Mouse (Mus musculus): ENCODE measurements at regions not wholly inside any gene's neighbourhood (a gene's known extent, or its start where the extent isn't known, plus 50 kb on each side); places are given as distances from the start of the nearest gene placed in this dataset.

DNA sequence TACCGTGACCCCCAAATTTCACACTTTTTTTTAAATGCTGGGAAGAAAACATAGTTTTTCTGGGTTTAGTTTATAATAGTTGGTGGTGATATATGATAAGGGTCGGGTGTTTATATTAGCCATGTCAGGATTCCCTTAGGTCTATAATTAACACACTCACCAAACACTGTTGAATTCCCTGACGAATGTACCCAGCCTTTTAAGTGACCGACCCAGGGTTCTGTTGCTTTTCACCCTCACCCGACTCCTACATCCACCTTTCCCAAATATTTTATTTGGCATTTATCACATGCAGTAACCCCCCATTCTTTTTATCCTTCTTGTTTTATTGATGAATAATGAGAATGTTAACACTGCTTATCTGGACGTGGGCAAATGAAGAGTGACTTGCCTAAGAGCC, 389.1 kb upstream of the Fam241a start:
- no peak overlapping the region for H3K27ac ChIP-seq
- H3K4me2 ChIP-seq = no peak overlapping the region
- H3K9me3 ChIP-seq = no peaks in the 10 kb centered on the region
- no peak overlapping the region for H3K4me3 ChIP-seq
- no peak for ATAC-seq (replicated peaks)
- no peak overlapping the region for H3K9ac ChIP-seq
- no peaks in the 10 kb centered on the region for H3K4me1 ChIP-seq
- whole genome bisulfite sequencing = 79% methylated on average over 6 of the region's 6 CpGs
- no peaks in the 10 kb centered on the region for H3K36me3 ChIP-seq (replicated peaks)
- H3K27me3 ChIP-seq (replicated peaks) = no peaks in the 10 kb centered on the region

- H3K4me3 ChIP-seq = no peak overlapping the region
- no peak for ATAC-seq (replicated peaks)
- H3K27me3 ChIP-seq (replicated peaks) = no peaks in the 10 kb centered on the region
- H3K9me3 ChIP-seq = no peaks in the 10 kb centered on the region
- H3K36me3 ChIP-seq (replicated peaks) = no peaks in the 10 kb centered on the region
- 95% methylated on average over 4 of the region's 4 CpGs for WGBS
- no peak overlapping the region for H3K4me2 ChIP-seq
- no peaks in the 10 kb centered on the region for H3K4me1 ChIP-seq
- H3K9ac ChIP-seq = no peak overlapping the region
- H3K27ac ChIP-seq = no peak overlapping the region
Observed at GRCm38 (mm10) chr3:128280626-128281025, 384.5 kb upstream of the Fam241a start.

GRCm38 (mm10) chr3:128270576-128270975, 374.5 kb upstream of the Fam241a start:
- H3K4me1 ChIP-seq = peaks cover 3% of the 10 kb centered on the region; the same call in 1 of the 2 replicates
- no peak overlapping the region for H3K27ac ChIP-seq
- WGBS = 48% methylated on average over 6 of the region's 6 CpGs
- no peak for ATAC-seq (replicated peaks)
- H3K9ac ChIP-seq = no peak overlapping the region
- no peaks in the 10 kb centered on the region for H3K27me3 ChIP-seq (replicated peaks)
- H3K4me2 ChIP-seq = no peak overlapping the region
- no peak overlapping the region for H3K4me3 ChIP-seq
- no peaks in the 10 kb centered on the region for H3K36me3 ChIP-seq (replicated peaks)
- no peaks in the 10 kb centered on the region for H3K9me3 ChIP-seq

GRCm38 (mm10) chr3:128261208-128261607, 365.1 kb upstream of the Fam241a start:
- Histone ChIP-seq H3K4me2 (no peak overlapping the region), H3K4me1 (no peaks in the 10 kb centered on the region), H3K9ac (no peak overlapping the region), H3K27me3 (replicated peaks) (no peaks in the 10 kb centered on the region), H3K9me3 (no peaks in the 10 kb centered on the region), H3K36me3 (replicated peaks) (no peaks in the 10 kb centered on the region), H3K4me3 (no peak overlapping the region), H3K27ac (no peak overlapping the region)
- no peak for ATAC-seq (replicated peaks)
- WGBS = 77% methylated on average over 2 of the region's 2 CpGs

GRCm38 (mm10) chr3:128247816-128248215, 351.7 kb upstream of the Fam241a start:
- Histone ChIP-seq H3K4me3 (no peak overlapping the region), H3K27ac (no peak overlapping the region), H3K9me3 (no peaks in the 10 kb centered on the region), H3K4me2 (no peak overlapping the region), H3K4me1 (no peaks in the 10 kb centered on the region), H3K36me3 (replicated peaks) (no peaks in the 10 kb centered on the region), H3K27me3 (replicated peaks) (no peaks in the 10 kb centered on the region), H3K9ac (no peak overlapping the region)
- 71% methylated on average over 2 of the region's 2 CpGs for WGBS
- no peak for ATAC-seq (replicated peaks)

- H3K4me2 ChIP-seq = no peak overlapping the region
- WGBS = 88% methylated on average over 7 of the region's 7 CpGs
- no peak overlapping the region for H3K9ac ChIP-seq
- H3K4me1 ChIP-seq = no peaks in the 10 kb centered on the region
- no peak overlapping the region for H3K4me3 ChIP-seq
- no peaks in the 10 kb centered on the region for H3K36me3 ChIP-seq (replicated peaks)
- no peaks in the 10 kb centered on the region for H3K27me3 ChIP-seq (replicated peaks)
- H3K27ac ChIP-seq = no peak overlapping the region
- no peak for ATAC-seq (replicated peaks)
- no peaks in the 10 kb centered on the region for H3K9me3 ChIP-seq
Observed at GRCm38 (mm10) chr3:128239813-128240421, 343.8 kb upstream of the Fam241a start.

GRCm38 (mm10) chr3:128230390-128230789, 334.3 kb upstream of the Fam241a start:
- no peak for ATAC-seq (replicated peaks)
- Histone ChIP-seq H3K4me2 (no peak overlapping the region), H3K27ac (no peak overlapping the region), H3K9ac (no peak overlapping the region), H3K36me3 (replicated peaks) (no peaks in the 10 kb centered on the region), H3K4me3 (no peak overlapping the region), H3K9me3 (no peaks in the 10 kb centered on the region), H3K27me3 (replicated peaks) (no peaks in the 10 kb centered on the region), H3K4me1 (peaks cover 3% of the 10 kb centered on the region; the same call in 1 of the 2 replicates)
- WGBS = 58% methylated on average over 5 of the region's 5 CpGs

GRCm38 (mm10) chr3:128226930-128227585, 330.9 kb upstream of the Fam241a start:
- Histone ChIP-seq H3K9me3 (no peaks in the 10 kb centered on the region), H3K27ac (no peak overlapping the region), H3K36me3 (replicated peaks) (no peaks in the 10 kb centered on the region), H3K4me3 (no peak overlapping the region), H3K9ac (no peak overlapping the region), H3K4me1 (peaks cover 5% of the 10 kb centered on the region; the same call in 1 of the 2 replicates), H3K27me3 (replicated peaks) (no peaks in the 10 kb centered on the region), H3K4me2 (no peak overlapping the region)
- no peak for ATAC-seq (replicated peaks)
- 66% methylated on average over 6 of the region's 6 CpGs for WGBS

DNA sequence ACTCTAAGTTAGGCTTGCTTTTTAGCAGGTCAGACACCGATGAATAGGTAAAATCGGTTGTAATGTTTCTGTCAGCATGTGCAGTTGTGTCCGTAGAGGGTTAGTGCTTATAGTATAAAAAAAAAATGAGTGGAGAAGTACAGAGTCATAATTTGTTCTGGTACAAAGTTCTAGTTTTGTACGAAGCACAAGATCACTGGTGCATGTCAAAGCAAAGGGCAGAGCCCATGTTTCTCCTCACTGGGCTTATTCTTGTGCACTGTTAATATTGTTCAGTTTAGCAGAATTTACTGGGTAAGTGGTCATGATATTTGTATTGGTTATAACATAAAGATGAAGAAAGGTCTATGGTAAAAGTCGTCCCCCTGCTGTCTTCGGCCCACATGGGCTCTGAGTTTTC, 330.4 kb upstream of the Fam241a start:
- ATAC-seq (replicated peaks) = no peak

GRCm38 (mm10) chr3:128222344-128222743, 326.2 kb upstream of the Fam241a start:
- no peak for ATAC-seq (replicated peaks)
- 12% methylated on average over 12 of the region's 12 CpGs for WGBS
- no peaks in the 10 kb centered on the region for H3K27me3 ChIP-seq (replicated peaks)
- no peak overlapping the region for H3K9ac ChIP-seq
- H3K36me3 ChIP-seq (replicated peaks) = no peaks in the 10 kb centered on the region
- H3K4me2 ChIP-seq = peak overlapping the region; percentile 26; the same call in 1 of the 2 replicates
- no peaks in the 10 kb centered on the region for H3K9me3 ChIP-seq
- H3K27ac ChIP-seq = no peak overlapping the region
- H3K4me1 ChIP-seq = peaks cover 3% of the 10 kb centered on the region; the same call in 1 of the 2 replicates
- H3K4me3 ChIP-seq = no peak overlapping the region

More for the DNA sequence above, 330.4 kb upstream of the Fam241a start:
- H3K4me3 ChIP-seq = no peak overlapping the region
- peaks cover 5% of the 10 kb centered on the region; the same call in 1 of the 2 replicates for H3K4me1 ChIP-seq
- H3K9me3 ChIP-seq = no peaks in the 10 kb centered on the region
- 84% methylated on average over 6 of the region's 6 CpGs for WGBS
- H3K27me3 ChIP-seq (replicated peaks) = no peaks in the 10 kb centered on the region
- H3K4me2 ChIP-seq = no peak overlapping the region
- no peak overlapping the region for H3K9ac ChIP-seq
- no peak overlapping the region for H3K27ac ChIP-seq
- no peaks in the 10 kb centered on the region for H3K36me3 ChIP-seq (replicated peaks)

DNA sequence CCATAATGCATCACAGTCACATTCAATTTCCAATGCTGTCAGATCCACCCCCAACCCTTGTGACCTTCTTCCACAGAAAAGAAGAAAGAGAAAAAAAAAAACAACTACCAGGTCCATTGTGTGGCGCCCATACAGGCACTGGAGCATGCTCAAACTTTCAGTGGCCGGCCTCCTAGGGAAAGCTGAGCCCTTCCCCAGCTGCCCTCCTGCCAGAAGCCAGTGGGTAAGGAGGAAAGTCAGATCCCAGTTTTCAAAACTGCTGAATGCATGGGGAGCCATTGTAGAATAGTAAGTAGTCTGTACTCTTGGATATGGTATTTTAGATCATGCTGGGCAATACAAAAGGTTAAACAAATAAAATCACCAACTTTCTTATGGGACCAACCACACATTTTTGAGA, 325.5 kb upstream of the Fam241a start:
- H3K4me1 ChIP-seq = peaks cover 3% of the 10 kb centered on the region; the same call in 1 of the 2 replicates
- no peak overlapping the region for H3K27ac ChIP-seq
- H3K4me3 ChIP-seq = no peak overlapping the region
- no peak for ATAC-seq (replicated peaks)
- WGBS = 21% methylated on average over 2 of the region's 2 CpGs
- H3K36me3 ChIP-seq (replicated peaks) = no peaks in the 10 kb centered on the region
- H3K9ac ChIP-seq = no peak overlapping the region
- no peak overlapping the region for H3K4me2 ChIP-seq
- H3K27me3 ChIP-seq (replicated peaks) = no peaks in the 10 kb centered on the region
- H3K9me3 ChIP-seq = no peaks in the 10 kb centered on the region

GRCm38 (mm10) chr3:128220776-128221550, 324.8 kb upstream of the Fam241a start:
- Histone ChIP-seq H3K27ac (no peak overlapping the region), H3K4me1 (peaks cover 3% of the 10 kb centered on the region; the same call in 1 of the 2 replicates), H3K4me2 (no peak overlapping the region), H3K4me3 (no peak overlapping the region), H3K27me3 (replicated peaks) (no peaks in the 10 kb centered on the region), H3K36me3 (replicated peaks) (no peaks in the 10 kb centered on the region), H3K9ac (no peak overlapping the region), H3K9me3 (no peaks in the 10 kb centered on the region)
- 34% methylated on average over 8 of the region's 8 CpGs for WGBS
- ATAC-seq (replicated peaks) = no peak
